Mouse (Mus musculus) CD4-positive helper T cell, adult 2 months (primary cell): ENCODE measurements at regions not wholly inside any gene's neighbourhood (a gene's known extent, or its start where the extent isn't known, plus 50 kb on each side); places are given as distances from the start of the nearest gene placed in this dataset.
"Not testable (repeated sequence)": the region's sequence is repeated elsewhere in the genome, so short reads cannot be mapped to it uniquely, and the experiment has no call there.

ENCODE experiments used
- DNase-seq: peaks from one replicate; pipeline ENCODE4 v3.0.0-alpha.2; 2012; ENCODE audit warnings: low read depth, missing footprints, low spot score

DNA sequence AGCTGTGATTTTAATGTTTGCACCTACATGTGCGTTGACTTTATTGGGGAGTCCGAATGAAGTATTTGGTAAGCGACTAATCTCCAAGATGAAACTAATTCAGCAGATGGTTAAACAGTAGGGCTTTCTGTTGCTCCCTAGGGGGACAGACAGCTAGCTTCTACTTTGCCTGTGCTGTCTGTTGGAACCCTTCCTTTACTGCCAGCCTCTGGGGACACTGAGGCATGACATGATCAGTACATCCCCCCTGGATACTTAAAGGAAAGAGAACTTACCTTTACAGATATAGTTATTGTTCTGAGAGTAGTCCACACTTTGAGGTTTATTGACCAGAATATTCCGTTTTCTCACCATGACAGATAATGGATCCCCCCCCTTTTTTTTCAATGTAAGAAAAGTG, 289.8 kb upstream of the Ift57 start:
- no peak for DNase-seq

DNA sequence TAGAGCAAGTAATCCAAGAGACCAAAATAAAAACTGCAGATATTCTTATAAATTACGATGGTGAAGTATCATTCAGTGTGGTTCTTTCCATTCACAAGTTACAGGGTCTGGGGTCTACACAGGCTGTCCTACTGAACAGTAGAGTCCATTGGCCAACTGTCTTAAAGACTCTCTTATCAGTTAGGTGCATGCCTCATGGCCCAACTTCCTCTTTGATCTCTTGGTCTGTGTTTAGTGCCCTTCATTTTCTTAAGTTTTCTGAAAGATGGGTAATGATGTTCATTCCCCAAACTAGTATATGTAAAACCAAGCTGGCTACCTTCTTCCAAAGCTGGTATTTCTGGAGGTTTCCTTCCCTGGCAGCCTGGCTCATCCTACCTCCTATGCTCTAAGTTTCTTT, 268.7 kb upstream of the Ift57 start:
- DNase-seq: no peak

DNA sequence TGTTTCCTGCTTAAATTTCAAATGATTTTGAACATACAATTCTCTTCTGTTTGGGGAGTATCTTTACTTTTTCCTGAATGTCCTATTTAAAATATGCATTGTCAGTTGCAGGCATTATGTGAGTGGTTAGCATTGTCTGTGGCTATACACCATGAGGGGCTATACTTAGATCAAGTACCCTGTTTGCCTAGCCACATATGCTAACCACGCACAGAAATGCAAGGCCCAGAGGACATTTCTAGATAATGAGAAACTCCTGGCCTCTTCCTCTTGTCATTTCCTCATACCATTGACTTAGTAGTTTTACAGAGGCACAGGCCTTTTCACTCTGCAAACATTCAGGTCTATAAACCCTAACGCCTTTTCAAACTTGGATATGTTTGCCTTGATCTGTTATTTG, 267.1 kb upstream of the Ift57 start:
- no peak for DNase-seq

DNA sequence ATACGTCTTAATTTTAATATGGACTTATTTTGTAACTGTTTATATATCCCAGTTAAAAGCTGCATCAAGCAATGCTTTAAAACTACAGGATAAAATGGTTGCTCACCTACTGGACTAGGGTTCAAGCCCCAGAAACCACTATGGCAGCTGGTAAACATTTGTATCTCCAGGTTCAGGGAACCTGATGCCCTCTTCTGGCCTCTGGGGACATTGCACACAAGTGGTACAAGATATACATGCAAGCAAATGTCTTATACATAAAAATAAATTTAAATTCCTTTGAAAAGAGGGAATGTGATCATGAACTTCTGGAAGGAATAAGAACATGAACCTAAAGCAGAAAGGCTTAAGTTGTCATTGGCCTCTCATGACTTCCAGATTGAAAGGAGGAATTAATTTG, 257.8 kb upstream of the Ift57 start:
- no peak for DNase-seq

DNA sequence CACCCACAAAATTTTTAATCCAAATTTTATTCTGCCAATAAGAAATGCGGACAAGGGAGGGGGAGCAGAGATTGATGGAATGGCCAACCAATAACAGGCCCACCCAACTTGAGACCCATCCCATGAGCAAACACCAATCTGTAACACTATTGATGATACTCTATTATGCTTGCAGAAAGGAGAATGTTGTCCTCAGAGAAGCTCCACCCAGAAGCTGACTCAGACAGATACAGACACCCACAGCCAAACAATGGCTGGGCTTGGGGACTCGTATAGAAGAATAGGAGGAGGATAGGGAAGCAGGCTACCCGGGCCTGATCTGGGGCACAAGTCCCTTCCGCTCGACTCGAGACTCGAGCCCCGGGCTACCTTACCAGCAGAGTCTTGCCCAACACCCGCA, 251.7 kb upstream of the Ift57 start:
- not testable (repeated sequence) for DNase-seq

DNA sequence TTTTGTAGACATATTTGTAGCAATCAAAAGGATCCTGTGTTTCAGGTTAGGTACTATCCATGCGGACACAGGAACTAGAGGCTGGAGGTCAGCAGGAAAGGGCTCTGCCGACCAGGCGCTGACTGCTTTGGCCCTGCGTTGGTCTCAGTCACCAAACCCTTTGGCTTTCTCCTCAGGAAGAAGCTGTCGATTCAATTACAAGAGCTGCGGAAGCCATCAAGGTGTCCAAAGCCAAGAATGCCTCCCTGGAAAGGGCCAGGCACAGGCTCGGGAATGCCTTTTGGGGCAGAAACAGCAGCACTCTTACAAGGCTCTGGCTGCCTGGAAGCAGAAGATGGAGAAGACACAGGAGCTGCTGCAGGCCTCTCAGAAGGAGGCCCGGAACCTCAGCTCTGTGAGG, 205.2 kb upstream of the Ift57 start:
- no peak for DNase-seq

- no peak for DNase-seq
Measured at GRCm38 (mm10) chr16:49497521-49498010, 201.5 kb upstream of the Ift57 start.

GRCm38 (mm10) chr16:49500818-49501217, 198.2 kb upstream of the Ift57 start:
- DNase-seq: peak; percentile 59

DNA sequence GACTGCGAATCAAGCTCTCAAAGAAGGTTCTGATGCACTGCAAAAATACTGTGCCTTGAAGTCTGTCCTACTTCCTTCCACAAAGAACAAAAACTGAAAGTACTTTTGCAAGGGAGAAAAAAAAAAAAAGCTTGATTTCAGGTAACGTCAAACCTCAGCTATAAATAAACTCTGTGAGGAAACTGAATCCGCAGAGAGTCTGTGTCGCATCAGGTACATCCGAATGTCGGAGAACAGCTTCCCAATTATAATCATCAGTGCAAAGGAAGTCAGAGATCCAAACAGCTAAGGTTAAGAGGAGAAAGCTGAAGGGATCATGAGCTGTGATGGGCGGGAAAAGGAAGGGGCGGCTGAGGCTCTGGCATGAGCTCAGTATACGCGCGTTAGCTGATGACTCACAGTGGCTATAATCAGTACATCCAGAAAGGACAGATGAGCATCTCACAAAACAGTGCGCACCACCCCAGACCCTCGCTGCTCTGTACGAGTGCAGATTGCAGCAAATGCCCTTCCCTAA, 195.1 kb upstream of the Ift57 start:
- peak; percentile 82 for DNase-seq

GRCm38 (mm10) chr16:49504669-49505068, 194.4 kb upstream of the Ift57 start:
- peak; percentile 7 for DNase-seq

GRCm38 (mm10) chr16:49505271-49505670, 193.8 kb upstream of the Ift57 start:
- DNase-seq: no peak

DNA sequence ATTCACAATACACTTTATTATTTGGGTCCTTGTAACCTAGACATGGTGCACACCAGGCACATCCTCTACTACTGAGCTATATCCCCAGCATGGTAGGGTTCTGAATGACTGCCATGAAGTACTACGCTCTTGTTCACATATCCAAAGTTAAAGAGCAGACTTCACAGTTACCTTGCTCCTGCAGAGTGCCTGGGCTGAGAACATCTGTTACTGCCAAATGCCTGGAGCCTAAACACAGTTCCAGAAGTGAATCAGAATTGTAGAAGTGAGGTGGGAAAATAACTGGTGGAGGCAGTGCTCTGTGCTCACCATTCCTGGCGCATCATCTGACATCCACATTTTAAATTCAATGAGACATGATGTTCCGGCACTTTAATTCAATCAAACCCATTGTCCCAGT, 180.2 kb upstream of the Ift57 start:
- no peak for DNase-seq

GRCm38 (mm10) chr16:49520411-49520810, 178.6 kb upstream of the Ift57 start:
- no peak for DNase-seq

DNA sequence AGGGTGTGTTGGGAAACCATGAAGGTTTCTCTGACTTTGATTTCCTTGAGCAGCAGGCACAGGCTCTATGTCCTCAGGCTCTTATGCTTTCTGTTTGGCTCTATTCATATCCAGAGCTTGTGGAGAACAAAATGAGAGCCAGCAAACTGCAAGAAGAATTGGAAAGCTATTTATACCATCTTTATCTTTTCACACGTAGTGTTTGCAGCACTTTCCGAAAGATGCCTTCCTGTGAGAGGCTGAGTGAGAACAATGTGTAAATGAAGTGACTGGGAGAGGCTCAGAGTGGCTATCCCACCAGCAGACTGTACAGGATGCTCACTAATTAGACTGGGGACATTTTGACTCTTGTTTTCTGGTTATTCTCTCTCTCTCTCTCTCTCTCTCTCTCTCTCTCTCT, 177.3 kb upstream of the Ift57 start:
- DNase-seq: no peak

- no peak for DNase-seq
Measured at GRCm38 (mm10) chr16:49522576-49522975, 176.5 kb upstream of the Ift57 start.

- not testable (repeated sequence) for DNase-seq
Measured at GRCm38 (mm10) chr16:49528618-49529017, 170.4 kb upstream of the Ift57 start.

- peak; percentile 27 for DNase-seq
Measured at GRCm38 (mm10) chr16:49529060-49529459, 170.0 kb upstream of the Ift57 start.

DNA sequence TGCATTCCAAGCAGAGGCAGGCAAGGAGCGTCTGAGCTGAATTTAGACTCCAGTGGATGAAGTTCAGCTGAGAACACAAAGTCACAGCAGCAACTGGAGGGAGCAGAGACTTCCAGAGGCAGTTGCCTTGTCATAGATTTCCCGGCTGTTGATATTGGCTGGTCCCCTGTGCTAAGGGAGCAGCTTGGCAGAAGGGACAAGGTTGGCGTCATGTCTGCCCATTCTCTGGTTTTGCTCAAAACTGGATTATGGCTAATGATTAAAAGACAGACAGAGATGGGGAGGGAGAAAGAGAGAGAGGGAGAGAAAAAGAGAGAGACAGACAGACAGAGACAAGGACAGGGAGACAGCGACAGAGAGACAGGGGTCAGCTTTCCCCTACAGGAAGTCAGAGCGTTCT, 169.0 kb upstream of the Ift57 start:
- DNase-seq: no peak

GRCm38 (mm10) chr16:49532071-49532686, 166.9 kb upstream of the Ift57 start:
- no peak for DNase-seq

DNA sequence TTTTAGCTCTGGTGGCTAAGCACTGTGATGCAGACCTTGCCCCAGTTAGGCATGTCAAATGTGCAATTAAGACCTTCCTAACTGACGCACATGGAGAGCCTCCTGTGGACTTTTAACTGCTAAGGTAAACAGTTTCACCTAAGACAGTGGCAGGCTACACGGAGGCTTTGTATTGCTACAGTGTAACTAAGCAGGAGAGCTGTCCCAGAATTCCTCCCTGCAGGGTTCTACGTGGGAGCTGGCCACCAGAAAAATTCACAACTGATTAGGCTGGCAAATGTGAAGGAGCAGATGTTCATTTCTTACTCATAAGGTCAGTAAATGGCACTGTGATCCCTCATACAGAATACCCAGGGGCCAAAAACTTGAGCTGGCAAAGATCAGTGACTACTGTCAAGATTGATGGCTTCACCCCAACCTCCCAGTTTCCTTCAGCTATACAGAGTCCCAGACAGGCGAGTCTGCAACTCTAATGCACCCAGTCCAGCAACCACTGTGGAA, 165.5 kb upstream of the Ift57 start:
- DNase-seq: no peak

GRCm38 (mm10) chr16:49550231-49550630, 148.8 kb upstream of the Ift57 start:
- no peak for DNase-seq

GRCm38 (mm10) chr16:49570031-49570430, 129.0 kb upstream of the Ift57 start:
- DNase-seq: no peak

GRCm38 (mm10) chr16:49572485-49573170, 126.4 kb upstream of the Ift57 start:
- DNase-seq: no peak
